Mouse (Mus musculus) cerebral cortex, adult 2 months (tissue): Measurements from ENCODE around the gene Calu.

Experiments
- WGBS: fragments of 180-500 bp; shearing (Covaris S2); methylation state at CpG from one replicate; pipeline ENCODE4 v1.1.7; 2018; 5-methylcytosine and 5-hydroxymethylcytosine counted together

The Calu gene

GRCm38 (mm10) chr6:29347665-29348370 is at the start of gene Calu:
Gene Calu, plus strand, starts transcription at chr6:29348069.
- WGBS: under 1% methylated on average over 55 of the region's 55 CpGs

- WGBS: 36% methylated on average over 2 of the region's 2 CpGs
Observed at GRCm38 (mm10) chr6:29299112-29299511, 48.8 kb upstream of the Calu start.

GRCm38 (mm10) chr6:29303726-29304125 is 44.1 kb upstream of the Calu start:
- 58% methylated on average over 5 of the region's 5 CpGs for WGBS

- WGBS: 94% methylated on average over 4 of the region's 4 CpGs
Observed at GRCm38 (mm10) chr6:29305462-29305861, 42.4 kb upstream of the Calu start.

GRCm38 (mm10) chr6:29308846-29309605 is 38.8 kb upstream of the Calu start:
- WGBS: 88% methylated on average over 16 of the region's 16 CpGs

GRCm38 (mm10) chr6:29313690-29314202 is 34.1 kb upstream of the Calu start:
- WGBS: 70% methylated on average over 14 of the region's 14 CpGs

GRCm38 (mm10) chr6:29317286-29317685 is 30.6 kb upstream of the Calu start:
- WGBS: 80% methylated on average over 2 of the region's 2 CpGs

GRCm38 (mm10) chr6:29317941-29318340 is 29.9 kb upstream of the Calu start:
- WGBS: 76% methylated on average over 3 of the region's 3 CpGs

GRCm38 (mm10) chr6:29318879-29319278 is 29.0 kb upstream of the Calu start, which contains the start of gene Fam71f1:
Gene Fam71f1, plus strand, starts transcription at chr6:29319140.
- 68% methylated on average over 5 of the region's 5 CpGs for WGBS

- 82% methylated on average over 6 of the region's 6 CpGs for WGBS
Observed at GRCm38 (mm10) chr6:29321586-29321985, 26.3 kb upstream of the Calu start.

- WGBS: 96% methylated on average over 7 of the region's 7 CpGs
Observed at GRCm38 (mm10) chr6:29322147-29322546, 25.7 kb upstream of the Calu start.

- 85% methylated on average over 4 of the region's 4 CpGs for WGBS
Observed at GRCm38 (mm10) chr6:29322735-29323134, 25.1 kb upstream of the Calu start.

GRCm38 (mm10) chr6:29326961-29327360 is 20.9 kb upstream of the Calu start:
- WGBS: 85% methylated on average over 9 of the region's 9 CpGs

GRCm38 (mm10) chr6:29329514-29329913 is 18.4 kb upstream of the Calu start:
- 67% methylated on average over 4 of the region's 4 CpGs for WGBS

GRCm38 (mm10) chr6:29346512-29346911 is 1.4 kb upstream of the Calu start:
- 95% methylated on average over 2 of the region's 2 CpGs for WGBS

- WGBS: 27% methylated on average over 7 of the region's 7 CpGs
Observed at GRCm38 (mm10) chr6:29347189-29347588, 680 bp upstream of the Calu start.

GRCm38 (mm10) chr6:29348371-29348724 is 479 bp downstream of the Calu start:
- WGBS: under 1% methylated on average over 15 of the region's 15 CpGs

GRCm38 (mm10) chr6:29352816-29353215 is 4.9 kb downstream of the Calu start:
- 47% methylated on average over 5 of the region's 5 CpGs for WGBS

- 69% methylated on average over 3 of the region's 3 CpGs for WGBS
Observed at GRCm38 (mm10) chr6:29359386-29359785, 11.5 kb downstream of the Calu start.

GRCm38 (mm10) chr6:29360211-29360610 is 12.3 kb downstream of the Calu start:
- 69% methylated on average over 6 of the region's 6 CpGs for WGBS

GRCm38 (mm10) chr6:29362246-29363128 is 14.6 kb downstream of the Calu start:
- WGBS: 30% methylated on average over 7 of the region's 7 CpGs

- 57% methylated on average over 3 of the region's 3 CpGs for WGBS
Observed at GRCm38 (mm10) chr6:29363129-29363515, 15.3 kb downstream of the Calu start.
